Mouse (Mus musculus) layer of hippocampus, adult 2 months (tissue): Measurements from ENCODE around the gene Mblac2. TPM values are rescaled to one million over a fixed set of nuclear protein-coding genes. Genes with fewer than 3 reads are reported as not detected.

ENCODE experiments used
- DNase-seq, 2 experiments: peaks; one replicate each; pipeline ENCODE4 v3.0.0; 2022; ENCODE audit warnings: low spot score in 2 of 2
- H3K27ac ChIP-seq: fragments of 200-600 bp; 2 replicates; pipeline ENCODE4 v1.8.1; 2022
- H3K4me3 ChIP-seq: fragments of 200-600 bp; 2 replicates; pipeline ENCODE4 v1.8.1; 2022; ENCODE audit warnings: mild to moderate bottlenecking
- CTCF ChIP-seq: fragments of 200-600 bp; conservative IDR thresholded peaks from 2 replicates; pipeline ENCODE4 v1.8.1; 2022; ENCODE audit warnings: antibody characterized with exemption, mild to moderate bottlenecking, moderate library complexity
- long read RNA-seq, 2 experiments: library from polyadenylated mRNA; stranded (forward); transcript quantifications; one replicate each; pipeline ENCODE4 v2.0.0; 2021; ENCODE audit warnings: borderline mapping rate in 2 of 2
- total RNA-seq, 2 experiments: library from RNA; stranded (reverse); gene quantifications; 2 replicates each; pipeline ENCODE4 v1.2.3; 2021

Gene Mblac2
- total RNA-seq, result 10 to 100 TPM; 20.2 to 21.6 TPM
- long read RNA-seq, experiment 1, transcript Mblac2-201 (2 exons, 3,957 nt), result major isoform, 12 of 17 reads
- long read RNA-seq, experiment 1, partial matches to known transcripts, result 4 of 17 reads
- long read RNA-seq, experiment 1, other reads (novel, unspliced or antisense), result 1 of 17 reads
- long read RNA-seq, experiment 2, transcript Mblac2-201 (2 exons, 3,957 nt), result major isoform, 11 of 15 reads
- long read RNA-seq, experiment 2, partial matches to known transcripts, result 1 of 15 reads
- long read RNA-seq, experiment 2, other reads (novel, unspliced or antisense), result 3 of 15 reads

GRCm38 (mm10) chr13:81710775-81711545, at the start of gene Mblac2, which contains the start of gene Polr3g:
Gene Mblac2, plus strand, starts transcription at chr13:81711341.
Gene Polr3g, minus strand, starts transcription at chr13:81711013.
- Histone ChIP-seq H3K27ac (peak within 1 kb of the TSS; percentile 98), H3K4me3 (peak within 1 kb of the TSS; percentile 97)
- DNase-seq, result peak; percentile 95 to 97
- TF ChIP-seq CTCF, result peak; percentile 51

- DNase-seq, result no peak
- TF ChIP-seq CTCF, result peak; percentile 31
These were observed 47.4 kb upstream of the Mblac2 start for GRCm38 (mm10) chr13:81663566-81664330.

GRCm38 (mm10) chr13:81664331-81664698, 46.8 kb upstream of the Mblac2 start:
- no peak for DNase-seq
- no peak for TF ChIP-seq CTCF
- H3K4me3 ChIP-seq, result no peak overlapping the region
- peak overlapping the region; percentile 77 for H3K27ac ChIP-seq

More at GRCm38 (mm10) chr13:81663566-81664330, 47.4 kb upstream of the Mblac2 start:
- no peak overlapping the region for H3K4me3 ChIP-seq
- H3K27ac ChIP-seq, result peak overlapping the region; percentile 77

GRCm38 (mm10) chr13:81667713-81668112, 43.4 kb upstream of the Mblac2 start:
- Histone ChIP-seq H3K4me3 (no peak overlapping the region), H3K27ac (no peak overlapping the region)
- TF ChIP-seq CTCF, result no peak
- no peak for DNase-seq

- TF ChIP-seq CTCF, result no peak
- no peak for DNase-seq
- Histone ChIP-seq H3K4me3 (no peak overlapping the region), H3K27ac (no peak overlapping the region)
These were observed 35.8 kb upstream of the Mblac2 start for GRCm38 (mm10) chr13:81675333-81675732.

GRCm38 (mm10) chr13:81683107-81683506, 28.0 kb upstream of the Mblac2 start:
- DNase-seq, result no peak
- Histone ChIP-seq H3K27ac (no peak overlapping the region), H3K4me3 (no peak overlapping the region)
- TF ChIP-seq CTCF, result no peak

GRCm38 (mm10) chr13:81684258-81684657, 26.9 kb upstream of the Mblac2 start:
- no peak overlapping the region for H3K4me3 ChIP-seq
- no peak for TF ChIP-seq CTCF
- DNase-seq, result no peak

GRCm38 (mm10) chr13:81684884-81685283, 26.3 kb upstream of the Mblac2 start:
- DNase-seq, result no peak
- no peak overlapping the region for H3K27ac ChIP-seq
- H3K4me3 ChIP-seq, result no peak overlapping the region
- TF ChIP-seq CTCF, result no peak

More at GRCm38 (mm10) chr13:81684258-81684657, 26.9 kb upstream of the Mblac2 start:
- no peak overlapping the region for H3K27ac ChIP-seq

GRCm38 (mm10) chr13:81689587-81689986, 21.6 kb upstream of the Mblac2 start:
- no peak overlapping the region for H3K4me3 ChIP-seq
- TF ChIP-seq CTCF, result no peak
- H3K27ac ChIP-seq, result no peak overlapping the region
- no peak for DNase-seq

- TF ChIP-seq CTCF, result no peak
- Histone ChIP-seq H3K4me3 (no peak overlapping the region), H3K27ac (no peak overlapping the region)
- no peak for DNase-seq
These were observed 20.7 kb upstream of the Mblac2 start for GRCm38 (mm10) chr13:81690477-81690876.

GRCm38 (mm10) chr13:81691606-81692005, 19.5 kb upstream of the Mblac2 start:
- no peak overlapping the region for H3K4me3 ChIP-seq
- TF ChIP-seq CTCF, result no peak
- peak; percentile 18 to 27 for DNase-seq
- H3K27ac ChIP-seq, result peak overlapping the region; percentile 69

GRCm38 (mm10) chr13:81694446-81694845, 16.7 kb upstream of the Mblac2 start:
- H3K4me3 ChIP-seq, result no peak overlapping the region
- no peak for TF ChIP-seq CTCF
- DNase-seq, result no peak
- no peak overlapping the region for H3K27ac ChIP-seq

GRCm38 (mm10) chr13:81703148-81703547, 8.0 kb upstream of the Mblac2 start:
- no peak overlapping the region for H3K27ac ChIP-seq
- H3K4me3 ChIP-seq, result no peak overlapping the region
- TF ChIP-seq CTCF, result 0 out of 2 replicates have a peak, but pooled peaks have one; percentile 9
- no peak for DNase-seq
